Mouse (Mus musculus) liver, embryonic 14.5 days (tissue): Measurements from ENCODE around the gene Endou.

Experiments used
- CTCF ChIP-seq: IDR thresholded peaks from 2 replicates; pipeline ENCODE4 v1.5.1; 2016; ENCODE audit warnings: antibody characterized with exemption, low read depth, control low read depth
- EP300 ChIP-seq: IDR thresholded peaks from 2 replicates; pipeline ENCODE4 v1.6.1; 2016; ENCODE audit warnings: antibody characterized with exemption, low read depth

DNA sequence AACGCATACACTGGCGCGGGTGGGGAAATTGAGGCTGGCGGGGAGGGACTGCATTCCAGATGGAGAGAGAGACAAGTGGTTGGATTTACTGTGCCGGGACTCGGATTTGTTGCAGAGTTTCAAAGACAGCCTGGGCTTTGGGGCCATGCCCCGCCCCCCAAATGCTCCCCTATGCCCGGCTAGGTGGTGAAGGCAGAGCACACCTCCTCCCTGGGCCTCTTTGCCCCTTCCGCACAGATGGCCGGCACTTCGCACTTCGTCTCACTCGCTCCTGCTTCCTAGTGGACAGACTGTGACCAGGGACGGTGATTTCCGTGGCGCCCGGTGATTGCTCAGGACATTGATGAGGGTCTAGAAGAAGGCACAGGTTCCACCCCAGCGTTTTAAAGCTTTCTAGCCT is 37.1 kb upstream of the Endou start:
- TF ChIP-seq EP300 (no peak), CTCF (no peak; the same call in 1 of the 2 replicates)
